Mouse (Mus musculus): ENCODE data around the gene Ankdd1b.

Gene Ankdd1b

DNA sequence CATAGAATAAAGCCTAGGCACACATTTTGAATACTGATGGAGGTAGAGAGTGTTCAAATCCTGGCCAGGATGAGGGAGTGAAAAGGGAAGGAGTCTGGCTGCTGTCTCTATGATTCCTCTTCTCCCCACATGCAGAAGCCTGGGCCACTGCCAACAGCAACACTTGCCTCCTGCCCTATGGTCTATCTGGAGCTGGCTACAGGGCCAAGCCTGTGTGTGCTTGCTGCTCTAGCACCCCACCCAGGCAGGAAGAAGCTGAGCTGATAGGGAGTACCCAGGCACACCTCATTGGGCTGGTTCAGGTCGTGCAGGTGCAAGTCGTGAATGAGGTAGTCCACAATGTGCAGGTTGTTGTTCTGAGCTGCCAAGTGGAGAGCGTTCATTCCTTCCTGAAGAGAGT is 16.7 kb downstream of the Ankdd1b start:
- no peak for DNase-seq (ENCODE audit: low spot score in 2 of 2)

DNA sequence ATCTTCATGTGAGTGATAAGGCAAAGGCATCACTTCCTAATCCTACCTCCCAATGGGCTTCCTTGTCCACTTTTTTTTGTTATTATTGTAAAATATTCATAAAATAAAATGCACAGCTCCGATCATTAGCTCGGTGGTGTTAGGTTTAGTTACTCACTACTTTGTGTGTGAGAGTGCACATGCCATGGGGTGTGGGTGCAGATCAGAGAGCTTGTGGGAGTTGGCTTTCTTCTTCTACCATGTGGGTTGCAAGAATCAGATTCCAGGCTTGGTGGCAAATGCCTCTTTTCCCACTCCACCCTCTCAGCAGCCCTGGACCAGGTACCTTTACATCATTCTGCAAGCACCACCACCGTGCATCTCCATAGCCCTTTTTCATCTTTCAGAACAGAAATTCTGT is 18.4 kb downstream of the Ankdd1b start:
- DNase-seq (ENCODE audit: low spot score in 2 of 2) = no peak

DNA sequence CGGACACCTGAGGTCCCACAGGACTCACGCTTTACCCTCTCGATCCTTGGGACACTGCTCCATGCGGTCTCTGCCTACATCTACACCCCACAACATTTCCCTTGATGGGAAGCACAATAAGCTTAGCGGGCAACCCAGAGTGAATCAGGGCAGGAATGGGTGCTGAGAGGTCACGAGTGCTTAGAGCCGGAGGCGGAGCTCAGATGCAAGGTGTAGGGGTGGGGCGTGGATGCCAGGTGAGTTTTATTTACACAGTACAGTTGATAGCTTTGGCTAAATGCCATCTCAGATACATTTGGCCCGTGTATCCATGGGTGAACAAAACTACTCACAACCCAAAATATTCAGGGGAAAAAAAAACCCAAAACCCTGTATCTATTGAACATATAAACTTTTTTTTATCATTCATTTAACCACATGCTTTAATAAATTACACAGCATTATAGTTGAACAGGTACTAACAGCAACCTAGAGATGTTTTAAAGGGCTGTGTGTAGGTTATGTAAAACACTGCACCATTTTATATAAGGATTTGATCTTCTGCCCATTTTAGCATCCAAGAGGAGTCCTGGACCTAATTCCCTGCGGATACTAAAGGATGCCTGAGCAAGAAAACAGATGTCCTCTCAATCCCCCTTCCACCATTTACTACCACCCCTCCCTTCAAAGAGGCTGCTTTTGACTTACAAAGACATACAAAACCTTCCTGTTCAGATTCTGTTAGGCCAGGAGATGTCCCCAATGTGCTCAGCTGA is 19.4 kb downstream of the Ankdd1b start:
- no peak for DNase-seq (ENCODE audit: low spot score in 2 of 2)

DNA sequence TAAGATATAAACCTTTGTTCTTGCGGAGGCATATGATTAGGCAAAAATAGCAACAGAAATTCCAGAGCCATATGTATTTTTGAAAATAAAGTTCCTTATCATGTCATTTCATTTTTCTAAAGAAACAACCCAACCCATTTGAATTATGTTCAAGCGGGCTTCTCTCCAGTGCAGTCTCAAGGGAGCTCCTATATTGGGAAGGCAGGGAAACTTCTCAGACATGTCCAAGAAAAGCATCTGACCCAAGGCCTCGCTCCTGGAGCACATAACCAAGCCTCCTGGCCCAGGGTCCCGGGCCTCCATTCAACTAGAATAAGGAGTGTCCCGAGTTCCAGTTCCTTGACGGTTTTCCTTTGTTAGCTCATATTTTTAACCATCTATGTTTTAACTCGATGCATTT is 20.1 kb downstream of the Ankdd1b start:
- no peak for DNase-seq (ENCODE audit: low spot score in 2 of 2)

DNA sequence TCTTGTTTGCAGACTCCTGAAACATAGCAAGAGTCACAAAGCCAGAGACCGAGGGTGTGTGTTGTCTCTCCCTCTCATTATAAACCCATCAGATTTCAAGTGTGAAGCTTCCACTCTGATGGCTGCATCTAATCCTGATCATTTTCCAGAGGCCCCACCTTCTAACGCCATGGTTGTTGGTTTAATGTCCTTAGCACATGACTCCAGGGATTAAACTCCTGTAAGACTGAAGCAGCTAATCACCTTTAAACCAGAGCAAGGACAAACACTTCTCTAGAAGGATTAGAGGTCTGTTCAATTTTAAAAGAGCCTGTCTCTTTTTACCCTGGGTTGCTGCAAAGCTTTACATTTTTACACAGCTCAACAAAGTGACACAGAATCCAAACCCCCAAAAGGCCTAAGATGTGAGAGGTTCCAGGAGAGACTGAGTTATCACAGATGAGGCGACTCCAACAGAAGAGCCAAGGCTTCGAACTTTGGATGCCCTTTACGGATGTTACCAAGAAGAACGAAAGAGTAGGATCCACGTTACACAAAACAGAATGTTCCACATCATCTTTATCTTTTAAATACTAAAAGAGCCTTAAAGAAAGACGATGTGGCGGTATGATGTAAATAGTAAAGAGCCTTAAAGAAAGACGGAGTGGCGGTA is 20.7 kb downstream of the Ankdd1b start:
- DNase-seq (ENCODE audit: low spot score in 2 of 2) = no peak

DNA sequence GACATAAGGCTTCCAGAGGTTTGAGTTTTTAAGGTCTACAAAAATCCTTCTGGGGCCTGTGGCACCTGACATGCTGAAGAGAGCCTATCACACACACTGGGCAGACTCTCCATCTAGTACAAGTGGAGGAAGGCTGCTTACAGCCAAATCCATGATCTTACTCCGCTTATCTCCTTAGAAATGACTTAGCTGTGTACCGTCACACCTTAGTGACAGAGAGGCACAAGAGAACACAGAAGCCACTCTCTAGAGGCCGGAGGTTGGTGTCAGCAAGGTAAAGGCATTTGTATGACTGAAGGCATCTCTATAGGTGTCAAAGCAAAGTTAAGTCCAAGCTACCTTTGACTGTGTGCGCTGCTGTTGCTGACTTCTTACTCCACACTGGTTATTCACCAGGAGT is 30.6 kb downstream of the Ankdd1b start:
- no peak for DNase-seq (ENCODE audit: low spot score in 2 of 2)

DNA sequence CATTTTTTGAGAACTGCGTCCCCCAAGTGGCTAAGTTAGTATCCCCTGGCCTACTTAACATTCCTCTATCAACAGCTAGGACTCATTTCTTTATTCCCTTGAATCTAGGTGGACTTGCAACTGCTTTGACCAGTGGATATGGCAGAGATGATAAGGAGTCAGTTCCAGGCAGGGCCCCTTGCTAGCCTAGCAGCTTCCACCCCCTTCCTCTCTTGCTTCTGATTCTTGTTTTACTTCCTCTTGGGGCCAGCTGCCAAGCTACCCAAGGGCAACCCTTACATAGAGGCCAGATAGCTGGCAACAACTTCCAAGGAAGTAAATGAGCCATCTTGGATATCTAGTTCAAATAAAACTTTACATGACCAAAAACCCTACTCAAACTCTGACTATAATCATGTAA is 34.1 kb downstream of the Ankdd1b start:
- DNase-seq (ENCODE audit: low spot score in 2 of 2) = no peak

DNA sequence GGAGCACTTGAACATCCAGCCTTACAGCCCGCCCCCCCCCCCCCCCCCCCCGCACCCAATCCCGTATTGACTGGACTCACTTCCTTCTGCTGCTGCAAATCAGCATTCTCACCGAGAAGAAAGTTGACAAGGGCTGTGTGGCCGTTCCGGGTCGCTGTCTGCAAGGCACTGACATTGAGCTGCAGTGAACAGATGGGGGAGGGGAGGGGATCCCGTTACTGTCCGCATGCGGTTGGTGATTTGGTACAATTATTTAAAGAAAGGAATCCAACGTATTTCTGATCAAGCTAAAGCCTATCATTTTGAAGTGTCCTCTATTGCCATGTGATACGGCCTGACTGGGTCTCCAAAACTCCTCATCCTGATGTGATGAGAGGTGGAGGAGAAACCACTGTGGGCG is 35.2 kb downstream of the Ankdd1b start:
- no peak for DNase-seq (ENCODE audit: low spot score in 2 of 2)

DNA sequence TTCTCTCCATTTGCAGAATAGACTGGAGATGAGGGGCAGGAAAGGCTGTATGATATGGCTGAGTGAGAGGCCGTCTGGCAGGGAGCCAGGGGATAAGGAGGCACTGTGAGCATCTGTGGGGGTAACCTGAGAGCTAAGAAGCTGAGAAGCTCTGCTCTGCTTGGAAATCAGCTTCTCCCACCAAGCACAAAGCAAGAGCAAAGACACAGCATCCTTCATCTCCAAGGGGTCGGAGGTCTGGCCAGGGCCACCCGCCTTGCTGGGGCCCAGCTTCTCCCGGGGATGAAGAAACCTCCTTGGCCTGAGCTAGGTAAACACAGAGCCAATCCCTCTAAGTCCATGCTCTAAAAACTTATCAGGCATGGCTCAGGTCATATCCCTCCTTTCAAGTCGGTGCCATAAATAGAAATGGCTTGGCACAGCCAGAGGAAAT is 36.1 kb downstream of the Ankdd1b start:
- DNase-seq (ENCODE audit: low spot score in 2 of 2) = no peak

DNA sequence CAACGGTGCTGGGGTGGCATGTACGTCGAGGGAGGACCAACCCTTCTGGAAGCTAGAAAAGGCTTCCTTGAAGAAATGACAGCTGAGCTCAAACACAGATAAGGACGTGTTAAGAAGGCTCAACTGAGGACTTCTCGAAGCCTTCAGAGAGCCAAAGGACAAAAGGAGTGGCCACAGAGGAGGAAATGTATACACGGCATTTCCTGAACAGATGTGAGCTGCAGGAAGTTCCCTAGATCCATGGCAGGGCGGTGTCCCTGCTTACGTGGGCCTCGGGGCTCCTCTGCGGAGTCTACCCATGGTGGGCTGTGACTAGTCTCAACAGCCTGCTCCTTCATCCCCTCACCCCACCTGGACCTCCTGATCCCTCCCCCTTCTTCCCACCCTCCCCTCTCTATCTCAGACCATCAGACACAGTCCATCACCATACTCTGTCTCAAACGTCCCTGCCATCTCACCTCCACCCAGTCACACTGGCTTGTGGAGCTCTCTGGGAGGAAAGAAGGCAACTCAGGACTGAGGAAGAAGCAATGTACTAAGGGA is 37.3 kb downstream of the Ankdd1b start:
- DNase-seq (ENCODE audit: low spot score in 2 of 2) = no peak

DNA sequence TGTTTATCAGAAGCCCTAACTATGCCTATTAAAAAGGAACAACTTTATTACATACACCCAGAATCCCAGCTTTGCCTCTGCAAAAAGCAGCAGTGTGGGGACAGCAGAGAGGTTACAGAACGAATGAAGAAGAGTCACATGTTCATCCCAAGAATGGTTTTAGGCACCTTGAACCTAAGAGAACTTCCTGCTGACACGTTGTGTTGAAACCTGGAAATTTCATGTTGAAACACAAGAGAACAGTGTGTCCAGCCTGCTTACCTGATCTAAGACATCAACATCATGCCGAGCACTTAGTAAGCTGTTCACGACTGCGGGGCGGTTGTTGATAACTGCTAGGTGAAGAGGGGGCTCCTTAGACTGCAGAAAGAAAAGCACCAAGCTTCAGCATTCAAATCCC is 38.0 kb downstream of the Ankdd1b start:
- DNase-seq (ENCODE audit: low spot score in 2 of 2) = no peak

DNA sequence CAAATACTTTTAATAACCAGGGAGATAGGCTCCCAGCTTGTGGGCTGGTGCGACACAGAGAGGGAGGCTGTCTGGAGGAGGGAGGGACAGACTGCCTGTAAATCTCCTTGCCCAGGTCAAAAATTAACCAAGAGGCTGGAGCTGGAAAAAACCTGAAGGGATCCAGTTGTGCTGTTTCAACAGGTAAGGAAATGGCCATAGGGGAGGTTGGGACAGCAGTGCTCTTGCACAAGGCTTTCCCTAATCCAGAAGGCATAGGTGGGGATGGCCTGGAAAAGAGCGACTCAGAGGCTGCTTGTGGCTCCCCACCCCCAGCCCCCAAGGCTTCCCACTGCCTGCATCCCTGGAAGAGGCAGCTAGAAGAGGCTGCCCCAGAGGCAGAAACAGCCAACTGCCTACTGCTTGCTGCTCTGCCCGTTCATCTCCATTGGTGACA is 38.6 kb downstream of the Ankdd1b start:
- no peak for DNase-seq (ENCODE audit: low spot score in 2 of 2)

DNA sequence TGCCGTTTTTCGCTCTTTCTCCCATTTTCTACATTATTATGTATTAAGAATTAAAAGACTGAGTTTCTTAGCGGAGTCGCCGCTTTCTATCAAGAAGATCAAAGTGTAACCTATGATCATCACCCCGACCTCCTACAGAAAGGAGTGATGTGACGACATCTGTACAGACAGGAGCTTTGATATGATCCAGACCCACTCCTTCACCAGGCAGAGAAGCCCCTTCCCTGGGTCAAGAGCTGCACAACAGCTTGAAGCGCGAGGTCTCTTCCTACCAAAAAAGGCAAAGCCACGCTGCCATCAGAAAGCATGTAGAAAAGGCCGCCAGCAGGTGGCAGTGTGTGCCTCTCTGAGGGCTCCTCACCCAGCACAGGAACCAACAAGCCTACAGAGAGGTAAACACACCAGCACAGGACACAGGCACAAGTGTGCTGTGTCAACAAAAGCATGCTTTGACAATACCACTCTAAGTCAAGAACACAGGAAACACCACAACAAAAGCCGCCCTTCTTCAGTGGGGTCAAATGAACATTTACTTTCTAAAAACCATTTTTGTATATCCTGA is 39.3 kb downstream of the Ankdd1b start:
- peak; percentile 70 to 81 for DNase-seq (ENCODE audit: low spot score in 2 of 2)

DNA sequence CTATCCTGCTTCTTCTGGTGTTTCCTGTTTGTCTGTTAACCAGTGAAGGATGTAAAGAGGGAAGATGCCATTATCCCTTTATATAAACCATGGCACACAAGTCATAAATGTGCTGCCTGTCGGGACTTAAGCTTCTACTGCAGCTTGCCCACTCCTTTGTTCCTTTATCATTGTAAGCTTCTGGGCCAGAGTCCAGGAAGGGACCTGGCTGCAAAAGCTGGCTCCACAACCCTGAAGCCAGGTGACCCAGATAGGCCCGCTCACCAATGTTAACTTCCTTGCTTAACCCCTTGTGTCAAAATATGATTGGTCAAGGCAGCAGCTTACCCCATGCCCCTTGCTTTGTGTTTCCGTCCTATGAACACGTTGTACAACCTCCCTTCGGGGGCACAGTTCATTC is 42.5 kb downstream of the Ankdd1b start:
- DNase-seq (ENCODE audit: low spot score in 2 of 2) = no peak

DNA sequence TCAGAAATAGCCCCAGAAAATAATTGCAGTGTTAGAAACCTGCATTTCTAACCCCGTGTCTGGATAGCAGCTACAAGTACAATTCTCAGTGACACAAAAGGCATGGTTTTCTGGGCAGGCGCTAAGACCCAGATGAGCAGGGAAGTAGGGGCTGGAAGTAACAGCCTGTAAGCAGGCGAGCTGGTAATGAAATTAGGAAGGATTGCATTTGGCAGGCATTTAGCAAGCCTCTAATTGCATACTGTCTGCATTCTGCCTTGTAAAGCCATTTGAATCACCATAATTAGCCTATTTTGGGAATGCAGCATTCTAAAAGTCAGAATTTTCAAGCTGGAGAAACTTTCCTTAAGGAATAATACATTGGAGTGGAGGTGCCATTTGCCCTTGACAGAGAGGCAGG is 45.0 kb downstream of the Ankdd1b start:
- DNase-seq (ENCODE audit: low spot score in 2 of 2) = no peak

DNA sequence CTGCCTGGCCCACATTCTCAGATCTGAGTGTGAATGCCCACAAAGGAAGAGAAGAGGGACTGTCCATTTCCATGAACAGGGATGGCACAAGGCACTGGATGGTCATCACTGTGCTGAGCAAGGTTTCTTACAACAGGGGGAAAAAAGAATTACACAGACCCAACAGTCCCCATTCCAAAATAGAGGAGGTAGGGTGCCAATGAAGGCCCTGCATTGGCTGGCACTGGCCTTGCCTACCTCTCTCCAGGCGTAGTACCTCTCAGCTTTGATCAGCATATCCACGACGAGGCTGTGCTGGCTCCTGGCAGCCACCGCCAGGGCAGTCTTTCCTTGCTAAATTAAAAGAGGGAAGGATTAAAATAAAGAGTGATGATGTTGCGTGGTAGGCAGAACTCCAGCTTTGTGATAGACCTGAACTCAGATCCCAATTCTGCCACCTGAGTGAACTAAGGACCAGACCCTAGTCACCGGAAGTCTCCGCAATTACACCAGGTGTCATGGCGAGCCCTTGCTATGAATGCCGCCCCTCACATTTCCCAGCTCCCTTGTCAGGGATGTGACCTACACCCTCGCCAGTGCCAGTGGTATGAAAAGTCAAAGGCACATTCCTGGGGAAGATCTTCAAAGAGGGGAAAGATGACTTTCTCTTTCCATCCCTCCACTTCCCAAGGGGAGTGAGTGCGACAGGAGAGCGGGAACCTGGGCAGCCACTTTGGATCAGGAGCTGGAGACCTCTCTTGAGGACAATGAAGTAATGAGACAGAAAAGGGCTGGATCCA is 46.3 kb downstream of the Ankdd1b start:
- DNase-seq (ENCODE audit: low spot score in 2 of 2) = no peak

DNA sequence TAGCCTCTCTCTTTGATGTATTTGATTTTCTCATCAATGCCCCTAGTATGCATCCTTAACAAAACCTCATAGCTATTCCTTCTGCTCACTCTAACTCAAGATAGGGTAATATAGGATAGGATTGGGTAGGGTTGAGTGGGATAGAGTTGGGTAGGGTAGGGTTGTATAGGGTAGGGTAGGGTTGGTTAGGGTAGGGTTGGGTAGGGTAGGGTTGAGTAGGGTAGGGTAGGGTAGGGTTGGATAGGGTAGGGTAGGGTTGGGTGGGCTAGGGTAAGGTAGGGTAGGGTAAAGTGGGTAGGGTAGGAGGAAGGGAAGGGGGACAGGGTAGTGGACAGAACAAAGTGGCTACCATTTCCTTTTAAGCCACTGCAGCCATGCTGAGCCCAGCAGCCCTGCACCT is 49.8 kb downstream of the Ankdd1b start:
- DNase-seq (ENCODE audit: low spot score in 2 of 2) = no peak

DNA sequence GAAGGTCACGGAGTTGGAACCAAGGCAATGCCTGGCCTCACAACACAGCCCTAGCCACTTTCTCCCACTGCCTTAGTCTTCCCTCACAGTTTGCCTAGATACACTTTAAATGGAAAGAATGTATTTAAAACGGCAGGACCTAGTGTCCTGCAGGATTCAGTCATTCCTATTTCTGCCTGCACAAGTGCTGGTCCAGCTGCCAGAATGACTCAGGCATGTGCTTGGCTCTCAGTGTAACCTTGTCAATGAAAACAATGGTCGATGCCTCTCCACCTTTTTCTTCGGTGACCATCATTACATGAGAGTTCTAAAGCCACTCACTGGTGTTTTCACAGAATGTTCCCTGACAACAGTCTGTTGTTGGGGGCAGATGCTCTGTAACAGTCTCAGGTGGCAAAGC is 52.5 kb downstream of the Ankdd1b start:
- DNase-seq (ENCODE audit: low spot score in 2 of 2) = no peak

DNA sequence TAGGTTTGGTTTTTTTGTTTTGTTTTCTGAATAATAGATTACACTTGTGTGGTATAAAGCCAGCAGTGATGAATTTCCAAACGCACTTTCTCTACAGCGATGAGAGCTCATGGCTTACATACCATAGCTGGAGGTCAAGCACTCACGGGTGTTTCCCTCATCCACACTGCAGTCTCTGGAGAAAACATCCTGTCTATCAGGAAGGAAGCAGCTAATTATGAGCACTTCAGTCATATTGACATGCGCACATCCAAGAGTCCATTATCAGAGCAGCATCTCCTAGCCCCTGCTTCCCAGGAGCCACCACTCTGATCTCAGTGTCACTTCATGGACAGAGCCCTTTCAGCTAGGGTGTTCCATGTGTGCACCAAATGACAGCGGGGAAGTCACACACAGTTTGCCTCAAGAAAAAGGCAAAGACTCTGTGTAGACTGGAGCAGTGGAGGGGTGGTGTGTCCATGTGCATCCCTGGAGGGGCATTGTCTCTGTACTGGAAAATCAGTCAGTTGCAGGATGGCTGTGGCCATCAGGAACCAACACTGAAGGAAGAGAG is 53.7 kb downstream of the Ankdd1b start:
- no peak for DNase-seq (ENCODE audit: low spot score in 2 of 2)

DNA sequence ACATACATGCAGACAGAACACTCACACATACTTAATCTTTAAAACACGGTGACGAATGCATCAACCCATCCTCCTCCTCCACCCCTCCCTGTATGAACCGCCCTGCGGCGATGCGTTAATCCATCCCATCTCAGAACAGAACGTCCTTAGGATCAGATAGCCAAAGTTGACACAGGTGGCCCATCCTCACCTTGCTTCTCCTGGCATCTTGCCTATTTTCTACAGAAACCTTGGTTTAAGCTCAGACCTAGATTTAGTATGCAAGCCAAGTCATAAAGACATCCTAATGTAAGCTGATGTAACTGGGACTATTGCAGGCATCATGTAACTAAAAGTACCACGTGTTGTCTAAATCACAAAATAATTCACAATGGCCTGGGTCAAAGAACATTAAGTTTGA is 54.6 kb downstream of the Ankdd1b start:
- no peak for DNase-seq (ENCODE audit: low spot score in 2 of 2)

DNA sequence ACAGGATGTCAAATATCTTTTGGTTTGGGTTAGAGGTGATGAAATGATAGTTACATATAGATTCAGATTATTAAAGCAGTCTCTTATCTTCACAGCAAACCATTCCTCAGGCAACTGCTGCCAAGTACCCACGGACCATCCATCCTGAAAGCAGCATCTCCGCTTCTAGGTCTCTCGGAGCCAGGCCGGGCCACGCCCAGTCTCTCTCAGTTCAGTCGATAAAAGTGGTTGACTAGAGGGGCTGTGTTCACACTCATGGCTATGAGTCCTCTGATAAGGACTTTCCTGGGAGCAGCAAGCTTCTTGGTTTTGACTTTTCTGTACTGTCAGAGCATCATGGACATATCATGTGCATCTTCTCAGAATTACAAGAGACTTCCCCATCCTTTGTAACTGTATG is 56.6 kb downstream of the Ankdd1b start:
- no peak for DNase-seq (ENCODE audit: low spot score in 2 of 2)

DNA sequence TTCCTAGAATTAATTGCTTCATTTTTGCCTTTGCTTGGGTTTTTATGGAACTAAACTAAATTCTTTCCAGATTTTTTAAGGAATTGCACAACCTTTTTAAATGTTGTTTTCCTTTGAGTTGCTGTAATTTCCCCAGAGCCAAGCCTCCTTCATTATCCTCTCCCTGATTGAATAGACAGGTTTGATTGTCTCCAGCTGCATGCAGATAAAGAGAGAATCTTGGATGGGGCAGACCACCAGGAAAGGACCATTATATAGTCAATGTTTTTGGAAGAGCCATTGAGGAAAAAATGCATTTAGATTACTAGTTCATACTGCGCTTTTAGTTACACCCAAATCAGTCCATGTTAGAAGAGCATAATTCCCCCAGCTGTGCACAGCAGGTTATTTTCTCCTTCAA is 62.2 kb downstream of the Ankdd1b start:
- DNase-seq (ENCODE audit: low spot score in 2 of 2) = no peak

Measured in right cerebral cortex, postnatal 36 days (tissue).